Mouse (Mus musculus) liver, postnatal 0 days (tissue): ENCODE results near the gene Scd4. TPM values are rescaled to one million over a fixed set of nuclear protein-coding genes. Genes with fewer than 3 reads are reported as not detected.
"Not testable (repeated sequence)": the region's sequence is repeated elsewhere in the genome, so short reads cannot be mapped to it uniquely, and the experiment has no call there.

Experiments used
- ATAC-seq: fragments of 200-750 bp; cut with Nextera tagmentation; 2 replicates; pipeline ENCODE4 v1.8.0; 2017; ENCODE audit warnings: mild to moderate bottlenecking, moderate library complexity
- DNase-seq: peaks from one replicate; pipeline ENCODE4 v3.0.0-alpha.2; 2016
- H3K27ac ChIP-seq: fragments of 300-500 bp; sonication (generic); 2 replicates; pipeline ENCODE4 v1.5.1; 2014; ENCODE audit warnings: antibody characterized with exemption, moderate library complexity, mild to moderate bottlenecking, low read depth
- H3K27me3 ChIP-seq: fragments of 300-500 bp; sonication (generic); 2 replicates; pipeline ENCODE4 v1.6.1; 2014; ENCODE audit warnings: low read length, control low read depth, mixed read lengths; ENCODE audit not compliant: insufficient read depth
- H3K36me3 ChIP-seq: fragments of 300-500 bp; sonication (generic); replicated peaks from 2 replicates; pipeline ENCODE4 v1.6.1; 2014; ENCODE audit warnings: mild to moderate bottlenecking, control low read depth, low read length, moderate library complexity, mixed read lengths; ENCODE audit not compliant: insufficient read depth
- H3K4me1 ChIP-seq: fragments of 300-500 bp; sonication (generic); 2 replicates; pipeline ENCODE4 v1.6.1; 2014; ENCODE audit warnings: antibody characterized with exemption, mild to moderate bottlenecking, control low read depth; ENCODE audit not compliant: insufficient read depth
- H3K4me2 ChIP-seq: fragments of 300-500 bp; sonication (generic); 2 replicates; pipeline ENCODE4 v1.6.1; 2014; ENCODE audit warnings: low read depth, mild to moderate bottlenecking, low read length, moderate library complexity, mixed read lengths
- H3K4me3 ChIP-seq: fragments of 300-500 bp; sonication (generic); 2 replicates; pipeline ENCODE4 v1.5.1; 2014; ENCODE audit warnings: low read depth, low read length
- H3K9ac ChIP-seq: fragments of 300-500 bp; sonication (generic); replicated peaks from 2 replicates; pipeline ENCODE4 v1.6.1; 2014; ENCODE audit warnings: mild to moderate bottlenecking, moderate library complexity
- H3K9me3 ChIP-seq: fragments of 300-500 bp; sonication (generic); 2 replicates; pipeline ENCODE4 v1.6.1; 2016; ENCODE audit warnings: mild to moderate bottlenecking, control low read depth, low read length, mixed read lengths
- CTCF ChIP-seq: sonication (generic); IDR thresholded peaks from 2 replicates; pipeline ENCODE4 v1.5.1; 2016; ENCODE audit warnings: antibody characterized with exemption, low read depth
- EP300 ChIP-seq: IDR thresholded peaks from 2 replicates; pipeline ENCODE4 v1.6.1; 2016; ENCODE audit warnings: antibody characterized with exemption, low read depth, mild to moderate bottlenecking
- WGBS: fragments of 180-500 bp; shearing (Covaris S2); extraction: QIAGEN DNeasy Blood & Tissue Kit; methylation state at CpG from one replicate; pipeline ENCODE4 v1.1.7; 2014; ENCODE audit not compliant: insufficient replicate concordance; 5-methylcytosine and 5-hydroxymethylcytosine counted together
- polyA plus RNA-seq: library from polyadenylated mRNA; unstranded; fragments of >200 nt; fragmentation: Nextera tagmentation; extraction: Ambion mirVana; gene quantifications from 2 replicates; pipeline ENCODE4 v1.2.1, GENCODE M21; 2015

Gene Scd4
- polyA plus RNA-seq, 1 experiment from 2014 or later: not detected

- ATAC-seq: no peak
- DNase-seq: no peak
- TF ChIP-seq CTCF (no peak), EP300 (no peak)
- no peaks in the 10 kb centered on the region for H3K27me3 ChIP-seq
- H3K27ac ChIP-seq: no peak overlapping the region
- H3K9ac ChIP-seq: no peak overlapping the region
- H3K4me3 ChIP-seq: no peak overlapping the region
- no peaks in the 10 kb centered on the region; the same call in 1 of the 2 replicates for H3K4me1 ChIP-seq
- no peaks in the 10 kb centered on the region for H3K9me3 ChIP-seq
- no peaks in the 10 kb centered on the region for H3K36me3 ChIP-seq
- 69% methylated on average over 8 of the region's 8 CpGs for WGBS
- no peak overlapping the region for H3K4me2 ChIP-seq
Measured at GRCm38 (mm10) chr19:44358700-44359099, 25.8 kb downstream of the Scd4 start.

- no peak overlapping the region for H3K4me3 ChIP-seq
- no peaks in the 10 kb centered on the region for H3K27me3 ChIP-seq
- no peak overlapping the region for H3K27ac ChIP-seq
- peak; percentile 85 for ATAC-seq
- H3K9ac ChIP-seq: no peak overlapping the region
- peak overlapping the region; percentile 38; the same call in 1 of the 2 replicates for H3K4me2 ChIP-seq
- no peaks in the 10 kb centered on the region for H3K9me3 ChIP-seq
- no peaks in the 10 kb centered on the region for H3K36me3 ChIP-seq
- peak; percentile 89 for DNase-seq
- no peak for TF ChIP-seq EP300
- peak; percentile 99 for TF ChIP-seq CTCF
- no peaks in the 10 kb centered on the region; the same call in 1 of the 2 replicates for H3K4me1 ChIP-seq
- 13% methylated on average over 13 of the region's 13 CpGs for WGBS
Measured at GRCm38 (mm10) chr19:44363529-44363928, 30.6 kb downstream of the Scd4 start.

- Histone ChIP-seq H3K27me3 (no peaks in the 10 kb centered on the region), H3K4me2 (no peak overlapping the region), H3K36me3 (no peaks in the 10 kb centered on the region), H3K4me3 (no peak overlapping the region), H3K4me1 (no peaks in the 10 kb centered on the region; the same call in 1 of the 2 replicates), H3K9me3 (no peaks in the 10 kb centered on the region), H3K9ac (no peak overlapping the region), H3K27ac (no peak overlapping the region)
- TF ChIP-seq CTCF (no peak), EP300 (no peak)
- DNase-seq: no peak
- WGBS: 76% methylated on average over 8 of the region's 8 CpGs
- no peak for ATAC-seq
Measured at GRCm38 (mm10) chr19:44364029-44364428, 31.1 kb downstream of the Scd4 start.

- ATAC-seq: no peak
Measured at GRCm38 (mm10) chr19:44365733-44366132, 32.8 kb downstream of the Scd4 start.

GRCm38 (mm10) chr19:44367076-44367475 is 34.2 kb downstream of the Scd4 start:
- H3K27me3 ChIP-seq, H3K9ac ChIP-seq, H3K9me3 ChIP-seq, H3K4me1 ChIP-seq, H3K36me3 ChIP-seq, H3K4me3 ChIP-seq, ATAC-seq, H3K4me2 ChIP-seq, DNase-seq, H3K27ac ChIP-seq: not testable (repeated sequence)
- 85% methylated on average over 10 of the region's 10 CpGs for WGBS

More at GRCm38 (mm10) chr19:44365733-44366132, 32.8 kb downstream of the Scd4 start:
- H3K4me2 ChIP-seq: no peak overlapping the region
- H3K27ac ChIP-seq: no peak overlapping the region
- no peak for DNase-seq
- no peak overlapping the region for H3K4me3 ChIP-seq
- no peaks in the 10 kb centered on the region for H3K36me3 ChIP-seq
- no peaks in the 10 kb centered on the region; the same call in 1 of the 2 replicates for H3K4me1 ChIP-seq
- TF ChIP-seq EP300 (0 out of 2 replicates have a peak, but pooled peaks have one; percentile 40), CTCF (no peak)
- no peaks in the 10 kb centered on the region for H3K9me3 ChIP-seq
- no peak overlapping the region for H3K9ac ChIP-seq
- H3K27me3 ChIP-seq: no peaks in the 10 kb centered on the region
- 59% methylated on average over 4 of the region's 4 CpGs for WGBS

GRCm38 (mm10) chr19:44369371-44369770 is 36.5 kb downstream of the Scd4 start:
- Histone ChIP-seq H3K9ac (no peak overlapping the region), H3K4me2 (no peak overlapping the region), H3K27me3 (no peaks in the 10 kb centered on the region), H3K9me3 (no peaks in the 10 kb centered on the region), H3K4me3 (no peak overlapping the region), H3K36me3 (no peaks in the 10 kb centered on the region), H3K4me1 (no peaks in the 10 kb centered on the region), H3K27ac (no peak overlapping the region)
- no peak for TF ChIP-seq CTCF
- no peak for TF ChIP-seq EP300
- 70% methylated on average over 8 of the region's 8 CpGs for WGBS
- no peak for ATAC-seq
- no peak for DNase-seq

- 62% methylated on average over 5 of the region's 5 CpGs for WGBS
- Histone ChIP-seq H3K4me1 (no peaks in the 10 kb centered on the region), H3K27ac (no peak overlapping the region)
Measured at GRCm38 (mm10) chr19:44370231-44370630, 37.3 kb downstream of the Scd4 start.

More at GRCm38 (mm10) chr19:44370231-44370630, 37.3 kb downstream of the Scd4 start:
- no peak overlapping the region for H3K9ac ChIP-seq
- DNase-seq (no peak), ATAC-seq (no peak)
- H3K27me3 ChIP-seq: no peaks in the 10 kb centered on the region
- no peaks in the 10 kb centered on the region for H3K9me3 ChIP-seq
- H3K4me2 ChIP-seq: no peak overlapping the region
- TF ChIP-seq EP300 (no peak), CTCF (no peak)
- no peaks in the 10 kb centered on the region for H3K36me3 ChIP-seq
- H3K4me3 ChIP-seq: no peak overlapping the region
